Mouse (Mus musculus) activated CD4-positive, CD25-positive, alpha-beta regulatory T cell, adult 4 months (primary cell): ENCODE data around the gene Grpel1. TPM values are rescaled to one million over a fixed set of nuclear protein-coding genes. Genes with fewer than 3 reads are reported as not detected.
A peak's percentile ranks its signal among the peaks of the same experiment; 100 is the strongest.

Experiments
- ATAC-seq: one replicate; pipeline ENCODE4 v1.8.0; 2017
- polyA plus RNA-seq, 2 experiments: library from polyadenylated mRNA; unstranded; fragments of 100-300 nt; shearing (Covaris generic); gene quantifications; one replicate each; pipeline ENCODE4 v1.2.1; 2017

Grpel1 gene
- polyA plus RNA-seq, 2 experiments from 2014 or later, result 40.7 to 42.1 TPM

- ATAC-seq, result no peak
These were observed 3.6 kb upstream of the Grpel1 start for GRCm38 (mm10) chr5:36461231-36461630.

GRCm38 (mm10) chr5:36462810-36463209, 2.0 kb upstream of the Grpel1 start:
- no peak for ATAC-seq

GRCm38 (mm10) chr5:36463391-36463790, 1.4 kb upstream of the Grpel1 start:
- no peak for ATAC-seq

GRCm38 (mm10) chr5:36465889-36466288, 1.1 kb downstream of the Grpel1 start:
- no peak for ATAC-seq

- no peak for ATAC-seq
These were observed 6.4 kb downstream of the Grpel1 start for GRCm38 (mm10) chr5:36471206-36471605.

- ATAC-seq, result no peak
These were observed 8.3 kb downstream of the Grpel1 start for GRCm38 (mm10) chr5:36472876-36473655.

- ATAC-seq, result peak; percentile 65
These were observed 9.5 kb downstream of the Grpel1 start for GRCm38 (mm10) chr5:36474283-36474682.

GRCm38 (mm10) chr5:36477486-36477885, 12.7 kb downstream of the Grpel1 start:
- no peak for ATAC-seq

GRCm38 (mm10) chr5:36478540-36479420, 14.0 kb downstream of the Grpel1 start:
- ATAC-seq, result no peak

GRCm38 (mm10) chr5:36479735-36480134, 14.9 kb downstream of the Grpel1 start:
- no peak for ATAC-seq

- no peak for ATAC-seq
These were observed 15.6 kb downstream of the Grpel1 start for GRCm38 (mm10) chr5:36480398-36480797.

GRCm38 (mm10) chr5:36481114-36481513, 16.3 kb downstream of the Grpel1 start:
- no peak for ATAC-seq

GRCm38 (mm10) chr5:36483203-36484101, 18.7 kb downstream of the Grpel1 start:
- peak; percentile 38 for ATAC-seq

GRCm38 (mm10) chr5:36484171-36484990, 19.6 kb downstream of the Grpel1 start, which contains the start of the genes Tada2b and Ccdc96:
Tada2b (minus strand) TSS chr5:36484285.
Ccdc96 (plus strand) TSS chr5:36484588.
- peak; percentile 95 for ATAC-seq

- no peak for ATAC-seq
These were observed 20.5 kb downstream of the Grpel1 start for GRCm38 (mm10) chr5:36485306-36485705.

GRCm38 (mm10) chr5:36489225-36489624, 24.4 kb downstream of the Grpel1 start:
- ATAC-seq, result no peak

- no peak for ATAC-seq
These were observed 29.1 kb downstream of the Grpel1 start for GRCm38 (mm10) chr5:36493919-36494318.

- ATAC-seq, result no peak
These were observed 29.9 kb downstream of the Grpel1 start for GRCm38 (mm10) chr5:36494709-36495108.

- ATAC-seq, result no peak
These were observed 40.4 kb downstream of the Grpel1 start for GRCm38 (mm10) chr5:36505235-36505634.

GRCm38 (mm10) chr5:36505643-36506042, 40.8 kb downstream of the Grpel1 start:
- ATAC-seq, result no peak

- no peak for ATAC-seq
These were observed 43.6 kb downstream of the Grpel1 start for GRCm38 (mm10) chr5:36508351-36508750.
